Mouse (Mus musculus) left cerebral cortex, adult 11 months (tissue): Measurements from ENCODE around the gene Dbx2.

Experiments used
- DNase-seq: peaks from one replicate; pipeline ENCODE4 v3.0.0; 2022; ENCODE audit warnings: low spot score

Dbx2 gene

GRCm38 (mm10) chr15:95622797-95623196 lies 33.0 kb downstream of the Dbx2 start:
- DNase-seq: no peak

GRCm38 (mm10) chr15:95612600-95612999 lies 43.2 kb downstream of the Dbx2 start:
- DNase-seq: no peak

GRCm38 (mm10) chr15:95601179-95601578 lies 54.6 kb downstream of the Dbx2 start:
- no peak for DNase-seq

- DNase-seq: no peak
Measured at GRCm38 (mm10) chr15:95598630-95599029, 57.1 kb downstream of the Dbx2 start.

- no peak for DNase-seq
Measured at GRCm38 (mm10) chr15:95586906-95587305, 68.9 kb downstream of the Dbx2 start.

- no peak for DNase-seq
Measured at GRCm38 (mm10) chr15:95584891-95585290, 70.9 kb downstream of the Dbx2 start.

- DNase-seq: peak; percentile 37
Measured at GRCm38 (mm10) chr15:95574661-95575060, 81.1 kb downstream of the Dbx2 start.
